Comparison of ENCODE assay signal across 16 mouse cellular contexts in genomic region chrX:164436709-164437108, GRCm38 (mm10). TPM values are rescaled to one million over a fixed set of nuclear protein-coding genes. Genes with fewer than 3 reads are reported as not detected.
DNase-seq lines count a peak whose midpoint lies in the region; ATAC-seq and TF ChIP-seq lines count a peak whose summit lies in the region.
"Had no signal": no experiment of that assay in that cellular context is flagged by ENCODE, and none has a peak within 500 bp of the region (broad histone marks: within the 10 kb centered on the region; RNA-seq: fewer than 3 reads in every experiment).

Asb11 (plus strand) TSS chrX:164436994.

- H3K36me3 ChIP-seq in stomach, postnatal 0 days (ENCODE audit: control insufficient read depth, insufficient read depth, low read length), result no peaks in the 10 kb centered on the region
- H3K36me3 ChIP-seq: midbrain, embryonic 15.5 days had no signal

- TF ChIP-seq CTCF in left cerebral cortex, adult 2 months (IDR thresholded peaks at IDR 0.05), result no peak
- TF ChIP-seq CTCF in stomach, postnatal 0 days (IDR thresholded peaks at IDR 0.05; ENCODE audit: low read depth), result no peak

- DNase-seq in left cerebral cortex, adult 2 months (ENCODE audit: extremely low spot score in 1 of 2, low spot score in 2 of 2), result no peak
- DNase-seq in left cerebral cortex, postnatal 14 days (ENCODE audit: low spot score in 2 of 2), result no peak
- DNase-seq in heart, postnatal 36 days, result no peak
- no peak for DNase-seq in stomach, postnatal 0 days (ENCODE audit: low spot score)
- DNase-seq in kidney, postnatal 36 days, result no peak
- DNase-seq in B cell, adult 2 months, result no peak
- DNase-seq: kidney, postnatal 14 days; lung, postnatal 4 days; retina, postnatal 1 day had no signal

- peak; percentile 40; the same call in 1 of the 2 replicates for ATAC-seq in granulocyte monocyte progenitor cell, adult 5-6 weeks (replicated peaks; ENCODE audit: poor library complexity, severe bottlenecking)
- peak; percentile 68; the same call in 1 of the 2 replicates for ATAC-seq in stomach, postnatal 0 days (ENCODE audit: low FRiP score, low TSS enrichment)
- ATAC-seq: midbrain, embryonic 15.5 days had no signal

- 52% methylated on average over 8 of the region's 8 CpGs for WGBS in stomach, postnatal 0 days

- no peaks in the 10 kb centered on the region for H3K4me1 ChIP-seq in stomach, postnatal 0 days (replicated peaks; ENCODE audit: control insufficient read depth, insufficient read depth)
- H3K4me1 ChIP-seq: embryonic facial prominence, embryonic 13.5 days; limb, embryonic 13.5 days; midbrain, embryonic 15.5 days; neural tube, embryonic 13.5 days had no signal

- intact Hi-C loops in left cerebral cortex, adult 2 months (cut with DNase I), result loop anchor here (2.0 kb wide), 2 partner anchors 18 to 36 kb away; partner anchors contain the start of gene Piga
- intact Hi-C loops in left cerebral cortex, postnatal 14 days (cut with DNase I), result no loop called here
- intact Hi-C loops in heart, postnatal 36 days (cut with DNase I), result no loop called here

- H3K4me3 ChIP-seq in left cerebral cortex, adult 2 months, result no peak within 1 kb of the TSS
- H3K4me3 ChIP-seq in stomach, postnatal 0 days (ENCODE audit: low read depth, low read length), result no peak within 1 kb of the TSS
- H3K4me3 ChIP-seq: embryonic facial prominence, embryonic 13.5 days; limb, embryonic 13.5 days; midbrain, embryonic 15.5 days; neural tube, embryonic 13.5 days had no signal

- peak within 1 kb of the TSS; percentile 56 for H3K27ac ChIP-seq in left cerebral cortex, adult 2 months
- no peak within 1 kb of the TSS for H3K27ac ChIP-seq in stomach, postnatal 0 days (replicated peaks)
- H3K27ac ChIP-seq: embryonic facial prominence, embryonic 13.5 days; limb, embryonic 13.5 days; midbrain, embryonic 15.5 days; neural tube, embryonic 13.5 days had no signal

- no peaks in the 10 kb centered on the region for H3K9me3 ChIP-seq in stomach, postnatal 0 days (ENCODE audit: control insufficient read depth, low read length)
- H3K9me3 ChIP-seq: embryonic facial prominence, embryonic 13.5 days; limb, embryonic 13.5 days; midbrain, embryonic 15.5 days; neural tube, embryonic 13.5 days had no signal

- H3K4me2 ChIP-seq in stomach, postnatal 0 days (replicated peaks; ENCODE audit: low read depth), result no peak within 1 kb of the TSS
- H3K4me2 ChIP-seq: embryonic facial prominence, embryonic 13.5 days; limb, embryonic 13.5 days; midbrain, embryonic 15.5 days; neural tube, embryonic 13.5 days had no signal

- H3K9ac ChIP-seq in stomach, postnatal 0 days (ENCODE audit: low read length), result no peak within 1 kb of the TSS
- H3K9ac ChIP-seq: embryonic facial prominence, embryonic 13.5 days; limb, embryonic 13.5 days; midbrain, embryonic 15.5 days; neural tube, embryonic 13.5 days had no signal

- no peaks in the 10 kb centered on the region for H3K27me3 ChIP-seq in stomach, postnatal 0 days (ENCODE audit: control insufficient read depth, insufficient read depth, low read length)
- H3K27me3 ChIP-seq: midbrain, embryonic 15.5 days had no signal

- no peak for TF ChIP-seq EP300 in stomach, postnatal 0 days (optimal IDR thresholded peaks at IDR 0.05)

RNA-seq across cellular contexts. Expression of gene Asb11, which starts in this region (rescaled TPM):
- 1 to 10 TPM; 3.9 to 7.0 TPM for total RNA-seq in left cerebral cortex, adult 2 months (2021)
- total RNA-seq in left cerebral cortex, postnatal 14 days (2021), result 1 to 10 TPM; 3.8 to 4.0 TPM
- not detected in 2 replicates for total RNA-seq in granulocyte monocyte progenitor cell, adult 5-6 weeks (2014; fragmentation: Nextera tagmentation)
- 0.72 TPM in 1 of 2 replicates, not detected in the other for total RNA-seq in granulocyte monocyte progenitor cell, adult 5-6 weeks (2017)
- total RNA-seq in heart, postnatal 36 days (2021), result 100 to 1,000 TPM; 116 to 171 TPM
- polyA plus RNA-seq in stomach, postnatal 0 days (2015; fragmentation: Nextera tagmentation; extraction: Ambion mirVana), result 1.0 and 1.4 TPM in 2 replicates
- polyA plus RNA-seq: embryonic facial prominence, embryonic 13.5 days; forebrain, embryonic 11.5 days; limb, embryonic 13.5 days; midbrain, embryonic 15.5 days; neural tube, embryonic 13.5 days; spleen, adult 2 months had no signal

Comparison
In these comparisons a context has a peak if more than half of its experiments do, and no peak if none do; other contexts are left out.
1. RNA of gene Asb11 (total RNA-seq): 116 to 171 TPM in heart, postnatal 36 days; 3.9 to 7.0 TPM in left cerebral cortex, adult 2 months, 3.8 to 4.0 TPM in left cerebral cortex, postnatal 14 days and 0.72 TPM in granulocyte monocyte progenitor cell, adult 5-6 weeks; every median in the first group is over 10 times any median in the second.
2. Peak in ATAC-seq in granulocyte monocyte progenitor cell, adult 5-6 weeks; RNA of the gene not detected or under 1 TPM.